Mouse (Mus musculus) kidney, embryonic 15.5 days (tissue): ENCODE data around the gene Zfp592. TPM values are rescaled to one million over a fixed set of nuclear protein-coding genes. Genes with fewer than 3 reads are reported as not detected.

Experiments
- ATAC-seq: fragments of 200-750 bp; cut with Nextera tagmentation; replicated peaks from 2 replicates; pipeline ENCODE4 v1.8.0; 2017; ENCODE audit warnings: moderate TSS enrichment; ENCODE audit not compliant: low FRiP score
- H3K27ac ChIP-seq: fragments of 300-500 bp; sonication (generic); 2 replicates; pipeline ENCODE4 v1.5.1; 2015; ENCODE audit warnings: mild to moderate bottlenecking, inconsistent platforms
- H3K27me3 ChIP-seq: fragments of 300-500 bp; sonication (generic); 2 replicates; pipeline ENCODE4 v1.6.1; 2015; ENCODE audit warnings: inconsistent platforms
- H3K36me3 ChIP-seq: fragments of 300-500 bp; sonication (generic); 2 replicates; pipeline ENCODE4 v1.6.1; 2015; ENCODE audit warnings: inconsistent platforms
- H3K4me1 ChIP-seq: fragments of 300-500 bp; sonication (generic); 2 replicates; pipeline ENCODE4 v1.6.1; 2015; ENCODE audit warnings: inconsistent platforms
- H3K4me2 ChIP-seq: fragments of 300-500 bp; sonication (generic); 2 replicates; pipeline ENCODE4 v1.6.1; 2015; ENCODE audit warnings: moderate library complexity, mild to moderate bottlenecking, inconsistent platforms
- H3K4me3 ChIP-seq: fragments of 300-500 bp; sonication (generic); replicated peaks from 2 replicates; pipeline ENCODE4 v1.5.1; 2015; ENCODE audit warnings: mild to moderate bottlenecking, inconsistent platforms
- H3K9ac ChIP-seq: fragments of 300-500 bp; sonication (generic); 2 replicates; pipeline ENCODE4 v1.6.1; 2015; ENCODE audit warnings: mild to moderate bottlenecking, inconsistent platforms
- H3K9me3 ChIP-seq: fragments of 300-500 bp; sonication (generic); replicated peaks from 2 replicates; pipeline ENCODE4 v1.6.1; 2016; ENCODE audit warnings: inconsistent platforms
- WGBS: fragments of 180-500 bp; shearing (Covaris S2); methylation state at CpG from one replicate; pipeline ENCODE4 v1.1.7; 2015; ENCODE audit warnings: mixed read lengths; 5-methylcytosine and 5-hydroxymethylcytosine counted together
- polyA plus RNA-seq: library from polyadenylated mRNA; unstranded; fragments of >200 nt; fragmentation: Nextera tagmentation; extraction: Ambion mirVana; gene quantifications from 2 replicates; pipeline ENCODE4 v1.2.1, GENCODE M21; 2015

Zfp592 gene
- polyA plus RNA-seq, 1 experiment from 2014 or later = 16.2 TPM

GRCm38 (mm10) chr7:81061936-81062335 lies 68.5 kb downstream of the Zfp592 start:
- Histone ChIP-seq H3K9ac (no peak overlapping the region), H3K27me3 (no peaks in the 10 kb centered on the region), H3K9me3 (no peaks in the 10 kb centered on the region), H3K4me2 (no peak overlapping the region), H3K4me3 (no peak overlapping the region), H3K4me1 (peaks cover 39% of the 10 kb centered on the region), H3K36me3 (no peaks in the 10 kb centered on the region), H3K27ac (no peak overlapping the region)
- no peak for ATAC-seq
- 64% methylated on average over 11 of the region's 11 CpGs for WGBS

- Histone ChIP-seq H3K9me3 (no peaks in the 10 kb centered on the region), H3K4me2 (no peak overlapping the region), H3K4me1 (peaks cover 27% of the 10 kb centered on the region), H3K27ac (no peak overlapping the region), H3K27me3 (no peaks in the 10 kb centered on the region), H3K36me3 (no peaks in the 10 kb centered on the region), H3K9ac (no peak overlapping the region), H3K4me3 (no peak overlapping the region)
- 62% methylated on average over 9 of the region's 9 CpGs for WGBS
- no peak for ATAC-seq
Measured at GRCm38 (mm10) chr7:81063332-81063731, 69.9 kb downstream of the Zfp592 start.

GRCm38 (mm10) chr7:81066714-81067113 lies 73.2 kb downstream of the Zfp592 start:
- no peak overlapping the region for H3K9ac ChIP-seq
- H3K36me3 ChIP-seq = no peaks in the 10 kb centered on the region
- WGBS = 20% methylated on average over 6 of the region's 6 CpGs
- no peaks in the 10 kb centered on the region for H3K27me3 ChIP-seq
- H3K27ac ChIP-seq = no peak overlapping the region
- peaks cover 11% of the 10 kb centered on the region for H3K4me1 ChIP-seq
- no peak overlapping the region for H3K4me3 ChIP-seq
- no peak overlapping the region for H3K4me2 ChIP-seq
- no peaks in the 10 kb centered on the region for H3K9me3 ChIP-seq
- no peak; the same call in 1 of the 2 replicates for ATAC-seq

DNA sequence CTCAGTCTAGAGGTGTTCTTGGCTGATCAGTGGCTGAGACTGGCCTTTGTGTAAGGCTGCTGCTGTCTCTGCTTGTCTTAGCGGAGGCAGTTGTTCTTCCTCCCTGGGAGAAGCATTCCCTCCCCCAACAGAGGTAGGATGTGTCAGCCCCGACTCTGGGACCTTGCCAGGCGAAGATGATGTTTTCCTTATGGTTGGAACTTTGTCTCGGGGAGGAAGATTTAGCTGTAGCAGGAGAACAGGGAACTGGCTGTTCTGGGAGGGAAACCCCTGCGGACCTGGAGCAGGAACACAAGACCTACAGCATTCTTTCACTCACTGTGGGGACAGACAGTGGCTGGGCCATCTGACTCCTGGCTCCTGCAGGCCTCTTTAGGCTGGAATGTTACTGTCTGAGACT lies 79.0 kb downstream of the Zfp592 start:
- H3K9me3 ChIP-seq = no peaks in the 10 kb centered on the region
- WGBS = 18% methylated on average over 5 of the region's 5 CpGs
- H3K27me3 ChIP-seq = no peaks in the 10 kb centered on the region
- no peak overlapping the region for H3K4me3 ChIP-seq
- no peaks in the 10 kb centered on the region for H3K36me3 ChIP-seq
- no peak overlapping the region for H3K27ac ChIP-seq
- no peak for ATAC-seq
- H3K9ac ChIP-seq = no peak overlapping the region
- H3K4me2 ChIP-seq = no peak overlapping the region
- peaks cover 21% of the 10 kb centered on the region for H3K4me1 ChIP-seq

GRCm38 (mm10) chr7:81073273-81073672 lies 79.8 kb downstream of the Zfp592 start:
- no peaks in the 10 kb centered on the region for H3K9me3 ChIP-seq
- ATAC-seq = no peak
- H3K36me3 ChIP-seq = no peaks in the 10 kb centered on the region
- H3K27ac ChIP-seq = no peak overlapping the region
- 89% methylated on average over 5 of the region's 5 CpGs for WGBS
- H3K9ac ChIP-seq = no peak overlapping the region
- H3K4me2 ChIP-seq = no peak overlapping the region
- H3K4me1 ChIP-seq = peaks cover 21% of the 10 kb centered on the region
- no peaks in the 10 kb centered on the region for H3K27me3 ChIP-seq
- no peak overlapping the region for H3K4me3 ChIP-seq

GRCm38 (mm10) chr7:81074546-81074945 lies 81.1 kb downstream of the Zfp592 start:
- ATAC-seq = peak; percentile 63
- 32% methylated on average over 9 of the region's 9 CpGs for WGBS
- Histone ChIP-seq H3K4me1 (peaks cover 21% of the 10 kb centered on the region), H3K36me3 (no peaks in the 10 kb centered on the region), H3K4me2 (no peak overlapping the region), H3K27ac (peak overlapping the region; percentile 63), H3K4me3 (no peak overlapping the region), H3K27me3 (no peaks in the 10 kb centered on the region), H3K9me3 (no peaks in the 10 kb centered on the region), H3K9ac (no peak overlapping the region)

DNA sequence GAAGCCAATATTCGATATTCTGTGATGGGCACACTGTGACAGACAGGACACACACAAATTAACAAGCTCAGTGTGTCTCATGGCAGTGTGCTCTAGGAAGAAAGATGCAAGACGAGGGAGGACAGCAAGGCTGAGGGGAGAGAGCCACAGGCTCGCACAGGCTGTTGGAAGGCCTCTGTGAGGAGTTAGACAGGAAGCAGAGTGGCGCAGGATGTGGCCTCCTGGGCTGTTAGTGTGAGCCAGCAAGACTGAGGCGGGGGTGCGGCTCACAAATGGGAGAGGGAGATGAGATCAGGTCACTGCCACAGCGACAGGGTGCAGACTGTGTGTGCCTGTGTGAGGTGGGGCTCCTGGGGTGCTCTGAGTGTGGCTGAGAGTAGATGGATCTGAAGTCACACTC lies 81.8 kb downstream of the Zfp592 start:
- H3K27ac ChIP-seq = no peak overlapping the region
- 46% methylated on average over 7 of the region's 7 CpGs for WGBS
- no peak overlapping the region for H3K4me2 ChIP-seq
- H3K4me3 ChIP-seq = no peak overlapping the region
- H3K9ac ChIP-seq = no peak overlapping the region
- ATAC-seq = 0 out of 2 replicates have a peak, but pooled peaks have one; percentile 16
- no peaks in the 10 kb centered on the region for H3K27me3 ChIP-seq
- no peaks in the 10 kb centered on the region for H3K9me3 ChIP-seq
- no peaks in the 10 kb centered on the region for H3K36me3 ChIP-seq
- peaks cover 21% of the 10 kb centered on the region for H3K4me1 ChIP-seq

GRCm38 (mm10) chr7:81075732-81076131 lies 82.3 kb downstream of the Zfp592 start:
- no peak overlapping the region for H3K9ac ChIP-seq
- H3K4me1 ChIP-seq = peaks cover 25% of the 10 kb centered on the region
- H3K4me3 ChIP-seq = no peak overlapping the region
- H3K9me3 ChIP-seq = no peaks in the 10 kb centered on the region
- no peak overlapping the region for H3K4me2 ChIP-seq
- no peaks in the 10 kb centered on the region for H3K36me3 ChIP-seq
- ATAC-seq = no peak
- 72% methylated on average over 5 of the region's 5 CpGs for WGBS
- H3K27ac ChIP-seq = no peak overlapping the region
- no peaks in the 10 kb centered on the region for H3K27me3 ChIP-seq

DNA sequence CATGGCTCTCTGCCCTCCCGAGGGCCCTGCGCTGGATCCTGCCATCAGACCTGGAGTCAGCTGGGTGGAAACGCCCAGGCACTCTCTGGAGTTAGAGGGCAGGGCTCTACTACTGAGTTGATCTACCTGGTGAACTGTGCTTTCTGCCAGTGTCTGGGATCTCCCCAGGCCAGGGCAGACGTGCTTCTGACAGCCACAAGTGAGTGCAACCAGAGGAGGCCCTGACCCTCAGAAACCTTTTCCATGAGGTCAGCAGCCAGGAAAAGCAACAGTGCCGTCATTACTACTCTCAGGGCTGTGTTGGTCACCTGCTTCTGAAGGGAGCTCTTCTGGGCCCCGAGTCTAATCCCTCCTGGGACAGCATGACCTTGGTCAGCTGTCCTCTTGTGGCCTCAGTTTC lies 83.5 kb downstream of the Zfp592 start:
- H3K9me3 ChIP-seq = no peaks in the 10 kb centered on the region
- no peak for ATAC-seq
- no peak overlapping the region for H3K27ac ChIP-seq
- no peak overlapping the region for H3K4me3 ChIP-seq
- H3K9ac ChIP-seq = no peak overlapping the region
- no peaks in the 10 kb centered on the region for H3K27me3 ChIP-seq
- no peaks in the 10 kb centered on the region for H3K36me3 ChIP-seq
- no peak overlapping the region for H3K4me2 ChIP-seq
- 64% methylated on average over 6 of the region's 6 CpGs for WGBS
- peaks cover 29% of the 10 kb centered on the region for H3K4me1 ChIP-seq

GRCm38 (mm10) chr7:81078740-81079139 lies 85.3 kb downstream of the Zfp592 start:
- ATAC-seq = no peak
- 90% methylated on average over 6 of the region's 6 CpGs for WGBS
- no peak overlapping the region for H3K9ac ChIP-seq
- peaks cover 22% of the 10 kb centered on the region for H3K4me1 ChIP-seq
- no peak overlapping the region for H3K4me2 ChIP-seq
- no peaks in the 10 kb centered on the region for H3K9me3 ChIP-seq
- no peak overlapping the region for H3K27ac ChIP-seq
- no peak overlapping the region for H3K4me3 ChIP-seq
- no peaks in the 10 kb centered on the region for H3K36me3 ChIP-seq
- H3K27me3 ChIP-seq = no peaks in the 10 kb centered on the region

- Histone ChIP-seq H3K9me3 (no peaks in the 10 kb centered on the region), H3K9ac (no peak overlapping the region), H3K4me1 (peaks cover 14% of the 10 kb centered on the region; the same call in 1 of the 2 replicates), H3K27me3 (no peaks in the 10 kb centered on the region), H3K4me3 (no peak overlapping the region), H3K36me3 (no peaks in the 10 kb centered on the region), H3K4me2 (no peak overlapping the region), H3K27ac (no peak overlapping the region)
- no peak for ATAC-seq
- 43% methylated on average over 18 of the region's 18 CpGs for WGBS
Measured at GRCm38 (mm10) chr7:81093420-81093965, 100.0 kb downstream of the Zfp592 start.

DNA sequence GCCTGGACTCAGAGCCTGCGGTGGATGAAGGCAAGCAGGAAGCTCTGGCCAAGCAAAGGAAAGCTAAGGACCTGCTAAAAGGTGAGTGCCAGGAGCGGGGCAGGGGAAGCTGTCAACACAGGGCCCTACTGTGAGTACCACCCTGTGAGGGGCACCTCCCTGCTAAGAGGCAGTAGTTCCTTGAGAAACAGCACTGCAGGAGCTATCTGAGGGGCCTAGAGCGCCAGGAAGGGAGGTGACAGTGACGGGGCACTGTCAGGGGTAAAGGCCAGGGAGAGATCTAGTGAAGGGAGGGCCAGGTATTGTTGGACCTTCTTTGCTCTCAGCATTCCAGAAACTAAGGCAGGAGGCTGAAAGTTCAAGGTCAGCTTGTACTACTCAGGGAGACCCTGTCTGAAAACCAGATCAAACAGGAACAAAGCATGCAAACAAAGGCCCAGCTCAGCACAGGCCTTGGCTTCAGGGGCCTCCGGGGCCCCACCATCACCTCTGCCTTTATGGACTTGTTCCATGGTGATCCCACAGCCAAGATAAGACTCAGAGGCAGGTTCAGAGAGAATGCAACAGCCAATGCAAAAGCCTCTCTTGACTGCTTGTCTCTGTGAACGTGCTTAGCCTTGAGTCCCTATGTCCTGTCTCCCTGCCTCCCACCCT lies 100.8 kb downstream of the Zfp592 start:
- H3K4me1 ChIP-seq = peaks cover 14% of the 10 kb centered on the region; the same call in 1 of the 2 replicates
- no peaks in the 10 kb centered on the region for H3K9me3 ChIP-seq
- ATAC-seq = no peak
- 75% methylated on average over 6 of the region's 6 CpGs for WGBS
- H3K27me3 ChIP-seq = no peaks in the 10 kb centered on the region
- no peak overlapping the region for H3K27ac ChIP-seq
- H3K9ac ChIP-seq = no peak overlapping the region
- no peaks in the 10 kb centered on the region for H3K36me3 ChIP-seq
- H3K4me2 ChIP-seq = no peak overlapping the region
- H3K4me3 ChIP-seq = no peak overlapping the region
